Mouse (Mus musculus): Measurements from ENCODE around the gene Sult6b1.

The Sult6b1 gene

DNA sequence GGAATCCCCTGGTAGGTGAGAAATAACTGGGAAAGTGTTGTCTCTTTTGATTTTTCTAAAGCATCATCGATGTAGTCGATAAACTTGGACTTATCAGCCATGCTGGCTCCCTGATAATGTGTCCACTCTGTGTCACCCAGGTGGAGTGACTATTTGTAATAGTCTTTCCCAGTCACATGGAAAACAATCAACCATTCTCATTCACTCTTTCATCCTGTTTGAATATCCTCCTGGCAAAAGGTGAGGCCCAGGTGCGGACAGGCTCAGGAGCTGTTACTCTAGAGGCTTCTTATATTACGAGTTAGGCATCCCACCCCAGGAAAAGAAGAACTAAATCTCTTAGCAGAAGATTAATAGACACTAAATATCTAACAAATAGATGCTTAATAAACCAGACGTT is at the start of gene Sult6b1:
TSS of gene Sult6b1 (minus strand) at position 101 of the 400 bp plus-strand sequence.
- DNase-seq (ENCODE audit: low read depth, low spot score), result no peak

- no peak for DNase-seq (ENCODE audit: low read depth, low spot score)
Measured at GRCm38 (mm10) chr17:78953240-78953639, 46.4 kb upstream of the Sult6b1 start.

GRCm38 (mm10) chr17:78952070-78952469 is 45.3 kb upstream of the Sult6b1 start:
- no peak for DNase-seq (ENCODE audit: low read depth, low spot score)

DNA sequence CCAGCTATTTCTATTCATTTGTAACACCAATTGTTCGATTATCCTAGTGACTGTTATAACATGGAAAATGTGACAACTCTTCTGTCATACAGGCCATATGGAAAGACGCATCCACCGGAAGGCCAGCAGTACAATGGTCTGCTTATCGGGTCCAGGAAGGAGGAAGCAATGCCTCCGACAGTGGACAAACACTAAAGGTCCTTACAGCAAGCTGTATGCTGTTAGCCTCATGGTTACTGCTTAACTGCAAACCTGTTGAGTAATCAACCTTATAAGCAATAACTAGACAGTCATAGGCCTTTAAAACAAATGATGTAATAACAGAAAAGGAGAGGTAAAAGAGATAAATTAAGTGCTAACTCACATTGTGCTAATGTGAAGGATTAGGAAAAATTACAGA is 44.4 kb upstream of the Sult6b1 start:
- DNase-seq (ENCODE audit: low read depth, low spot score), result no peak

DNA sequence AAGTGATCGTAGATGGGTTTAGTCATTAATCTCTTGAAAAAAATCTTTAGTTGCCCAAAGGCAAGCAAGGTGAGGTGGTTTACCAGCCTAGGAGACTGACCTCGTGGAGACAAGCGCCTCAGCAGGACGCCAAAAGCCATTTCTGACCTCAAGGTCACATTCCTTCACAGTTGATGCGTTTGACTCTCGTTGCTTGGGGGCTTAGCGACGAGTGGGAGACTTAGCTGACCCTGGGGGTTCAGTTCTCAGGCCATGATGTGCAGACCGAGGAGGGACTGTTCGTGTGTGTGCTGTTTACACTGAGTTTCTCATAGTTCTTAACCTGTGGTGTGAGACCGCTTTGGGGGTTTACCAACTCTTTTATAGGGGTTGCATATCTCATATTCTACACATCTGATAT is 35.8 kb upstream of the Sult6b1 start:
- no peak for DNase-seq (ENCODE audit: low read depth, low spot score)

- DNase-seq (ENCODE audit: low read depth, low spot score), result no peak
Measured at GRCm38 (mm10) chr17:78938927-78939326, 32.1 kb upstream of the Sult6b1 start.

- no peak for DNase-seq (ENCODE audit: low read depth, low spot score)
Measured at GRCm38 (mm10) chr17:78937229-78937853, 30.5 kb upstream of the Sult6b1 start.

DNA sequence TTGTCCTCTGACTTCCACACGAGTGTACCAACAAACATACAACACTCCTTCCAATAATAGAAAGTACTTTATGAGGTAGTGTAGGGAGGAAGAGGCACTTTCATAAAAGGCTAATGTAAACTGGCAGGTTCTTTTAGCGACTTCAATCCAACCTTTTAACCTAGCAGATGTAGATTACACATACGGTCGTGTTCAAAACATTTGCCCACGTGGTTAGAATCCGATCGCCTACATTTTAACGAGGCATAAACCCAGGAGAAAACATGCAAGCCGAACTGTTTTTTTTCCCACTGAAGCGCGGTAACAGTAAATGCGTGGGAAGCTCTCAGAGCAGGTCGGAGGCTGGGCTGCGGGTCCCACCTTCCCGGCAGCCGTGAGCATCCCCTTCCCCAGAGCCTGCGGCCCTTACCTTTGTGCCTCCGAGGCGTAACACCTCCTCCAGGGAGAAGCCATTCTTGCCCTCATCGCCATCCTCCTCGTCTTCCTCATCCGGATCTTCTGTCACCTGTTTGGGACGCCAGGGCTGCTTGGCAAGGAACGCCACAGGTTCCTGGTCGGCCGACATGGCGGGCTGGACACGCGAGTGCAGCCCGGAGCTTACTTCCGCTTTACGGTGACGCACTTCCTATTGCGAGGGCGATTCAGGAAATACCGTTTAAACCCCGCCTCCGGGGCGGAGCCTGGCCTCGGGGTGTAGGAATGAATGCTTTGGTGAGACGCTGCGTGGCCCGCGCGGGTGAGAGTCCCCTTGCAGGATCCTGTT is 29.9 kb upstream of the Sult6b1 start, which contains the start of the genes Cebpz and Ndufaf7:
TSS of gene Cebpz (minus strand) at position 601 of the 763 bp plus-strand sequence.
TSS of gene Ndufaf7 (plus strand) at position 671 of the 763 bp plus-strand sequence.
- peak; percentile 98 for DNase-seq (ENCODE audit: low read depth, low spot score)

- no peak for DNase-seq (ENCODE audit: low read depth, low spot score)
Measured at GRCm38 (mm10) chr17:78935857-78936256, 29.1 kb upstream of the Sult6b1 start.

- DNase-seq (ENCODE audit: low read depth, low spot score), result no peak
Measured at GRCm38 (mm10) chr17:78917696-78918095, 10.9 kb upstream of the Sult6b1 start.

DNA sequence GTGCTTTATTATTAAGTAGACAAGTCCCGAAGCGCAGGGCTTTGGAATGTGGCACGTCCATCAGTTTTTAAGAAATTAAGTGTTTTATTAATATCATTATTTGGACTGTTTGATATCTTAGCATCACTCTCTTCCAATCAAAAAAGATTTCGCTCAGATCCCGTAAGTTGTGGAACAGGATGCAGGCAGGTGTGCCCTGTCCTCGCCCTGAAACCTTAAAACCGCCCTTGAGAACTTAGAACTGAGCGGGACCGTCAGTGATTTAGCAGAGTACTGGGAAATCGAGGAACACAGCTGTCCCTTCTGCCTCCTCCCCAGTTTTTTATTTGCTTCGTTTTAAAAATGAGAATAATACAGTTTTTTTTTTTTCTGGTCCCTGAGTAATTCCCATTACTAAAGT is 10.1 kb upstream of the Sult6b1 start:
- DNase-seq (ENCODE audit: low read depth, low spot score), result no peak

DNA sequence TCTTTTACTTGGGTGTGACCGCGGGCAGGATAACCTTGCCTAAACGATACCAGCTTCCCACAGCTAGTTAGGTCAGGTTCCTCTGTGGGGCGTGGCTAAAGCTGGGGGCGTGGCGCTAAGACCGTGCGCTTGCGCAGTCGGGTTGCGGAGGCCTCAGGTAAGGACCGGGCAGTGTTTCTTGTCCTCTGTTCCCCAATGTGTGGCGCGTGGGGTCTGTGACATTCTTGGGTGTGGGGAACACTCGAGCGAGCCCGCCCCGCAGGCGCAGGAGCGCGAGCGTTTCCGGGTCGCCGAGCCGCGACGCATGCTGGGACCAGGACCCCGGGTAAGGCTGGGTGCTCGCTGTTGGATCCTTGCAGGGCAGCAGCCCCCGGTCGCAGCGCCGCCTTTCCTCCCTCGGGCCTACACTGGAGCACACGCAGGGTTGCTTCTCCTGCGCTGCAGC is 9.6 kb upstream of the Sult6b1 start, which contains the start of gene Cebpzos:
TSS of gene Cebpzos (plus strand) at position 132 of the 445 bp plus-strand sequence.
- DNase-seq (ENCODE audit: low read depth, low spot score), result peak; percentile 80

DNA sequence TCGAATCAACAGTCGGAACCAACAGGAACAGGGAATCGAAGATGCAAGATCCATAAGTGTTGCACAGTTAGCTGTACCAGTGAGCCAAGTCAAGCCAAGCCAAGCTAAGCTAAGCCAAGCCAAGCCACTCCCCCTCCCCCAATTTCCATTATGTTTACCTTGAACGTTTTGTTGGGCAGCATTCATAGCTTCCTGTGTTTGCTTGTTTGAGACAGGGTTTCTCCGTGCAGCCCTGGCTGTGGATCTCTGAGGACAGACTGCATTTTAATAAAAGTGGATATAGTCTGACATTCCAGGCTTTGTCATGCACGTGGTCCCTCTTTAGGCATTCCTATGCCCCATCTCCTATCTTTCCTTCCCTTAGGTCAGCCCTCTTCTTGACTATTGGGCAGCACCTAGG is 9.0 kb upstream of the Sult6b1 start:
- no peak for DNase-seq (ENCODE audit: low read depth, low spot score)

DNA sequence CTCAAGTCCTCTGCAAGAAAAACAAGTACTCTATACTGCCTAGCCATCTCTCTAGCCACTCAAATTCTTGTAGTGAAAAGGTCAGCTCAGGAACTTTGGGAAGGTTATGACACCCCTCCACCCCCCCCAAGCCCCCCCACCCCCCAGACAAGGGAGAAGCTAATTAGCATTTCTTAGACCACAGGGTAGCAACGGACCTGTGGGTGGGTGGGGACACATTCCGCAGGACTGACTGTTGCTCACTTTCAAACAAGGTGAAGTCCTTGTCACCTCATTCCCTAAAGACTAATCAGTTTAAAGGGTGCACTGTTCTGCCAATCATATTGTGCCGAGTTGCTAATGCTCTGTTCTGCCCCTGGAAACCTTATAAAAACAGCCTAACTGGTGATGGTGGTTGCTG is 7.1 kb upstream of the Sult6b1 start:
- no peak for DNase-seq (ENCODE audit: low read depth, low spot score)

DNA sequence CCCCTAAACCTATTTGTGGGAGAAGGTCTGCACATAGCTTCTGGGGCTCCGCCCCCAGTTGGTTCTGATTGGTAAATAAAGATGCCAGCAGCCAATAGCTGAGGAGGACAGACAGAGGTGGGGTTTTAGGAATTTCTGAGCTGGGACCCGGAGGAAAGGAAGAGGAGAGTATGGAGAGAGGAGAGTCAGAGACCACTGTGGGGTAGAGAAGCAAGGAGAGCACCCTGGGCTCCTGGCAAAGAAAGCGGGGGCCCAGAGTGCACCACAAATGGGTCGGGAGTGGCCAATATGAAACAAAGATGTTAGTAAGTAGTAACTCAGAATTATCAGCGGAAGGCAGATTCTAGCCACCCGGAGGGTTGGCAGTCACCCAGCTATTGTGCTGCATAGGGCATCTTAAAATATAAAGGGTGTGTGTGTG is 6.1 kb upstream of the Sult6b1 start:
- no peak for DNase-seq (ENCODE audit: low read depth, low spot score)

GRCm38 (mm10) chr17:78909374-78909773 is 2.6 kb upstream of the Sult6b1 start:
- no peak for DNase-seq (ENCODE audit: low read depth, low spot score)

DNA sequence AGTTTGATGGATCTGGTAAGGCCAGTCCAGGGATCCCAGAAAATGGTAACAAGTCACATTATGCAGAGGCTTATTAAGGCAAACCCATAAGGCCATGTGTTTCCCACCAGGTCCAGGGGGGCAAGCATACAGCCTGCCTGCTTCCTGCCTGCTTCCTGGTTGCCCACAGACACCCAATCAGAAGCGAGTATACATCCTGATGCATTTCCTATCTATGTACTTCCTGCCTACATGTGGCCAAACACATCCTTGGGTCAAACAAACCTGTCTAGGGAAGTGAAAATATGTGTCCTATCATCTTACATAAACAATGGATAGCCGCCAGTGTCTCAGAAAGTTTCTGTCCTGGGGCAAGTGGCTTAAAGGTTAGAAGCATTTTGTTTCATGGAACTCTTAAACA is 3.6 kb downstream of the Sult6b1 start:
- DNase-seq (ENCODE audit: low read depth, low spot score), result no peak

GRCm38 (mm10) chr17:78895394-78895793 is 11.4 kb downstream of the Sult6b1 start:
- no peak for DNase-seq (ENCODE audit: low read depth, low spot score)

GRCm38 (mm10) chr17:78894991-78895390 is 11.8 kb downstream of the Sult6b1 start:
- no peak for DNase-seq (ENCODE audit: low read depth, low spot score)

DNA sequence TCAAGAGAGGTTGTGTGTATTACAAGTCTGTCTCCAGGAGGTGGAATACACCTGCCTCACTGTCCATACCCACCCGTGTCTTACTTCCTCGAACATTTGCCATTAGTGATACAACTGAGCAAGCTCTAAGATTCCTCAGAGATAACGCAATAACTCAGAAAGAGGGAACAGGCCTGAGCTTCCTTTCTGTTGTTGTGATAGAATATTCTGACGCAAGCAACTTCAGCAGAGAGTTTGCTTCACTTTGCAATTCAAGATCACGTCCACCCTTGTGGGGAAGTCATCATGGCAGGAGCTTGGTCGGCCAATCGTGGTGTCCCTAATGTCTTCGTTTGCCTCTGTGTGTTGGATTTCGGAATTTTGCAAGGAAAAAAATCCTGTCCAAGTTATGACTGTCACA is 15.8 kb downstream of the Sult6b1 start:
- DNase-seq (ENCODE audit: low read depth, low spot score), result no peak

GRCm38 (mm10) chr17:78889184-78889583 is 17.6 kb downstream of the Sult6b1 start:
- DNase-seq (ENCODE audit: low read depth, low spot score), result no peak

DNA sequence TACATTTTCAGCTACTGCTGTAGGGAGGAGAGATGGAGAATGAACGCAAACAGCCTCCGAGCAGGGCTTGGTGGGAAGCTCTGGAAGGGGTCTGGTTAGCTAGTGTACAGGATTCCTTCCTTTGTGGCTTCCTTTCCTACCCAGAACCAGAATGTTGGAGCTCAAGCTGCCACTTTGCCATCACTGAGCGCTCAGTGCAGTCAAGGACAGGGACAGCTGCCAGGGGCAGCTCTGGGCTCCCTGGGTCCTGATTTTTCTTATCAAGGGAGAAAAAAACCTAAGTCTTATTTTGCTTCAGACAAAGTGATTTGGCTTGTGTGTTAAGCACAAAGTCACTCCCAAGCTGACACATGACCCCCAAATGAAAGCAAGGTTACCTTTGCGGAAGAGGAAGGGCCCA is 18.2 kb downstream of the Sult6b1 start:
- no peak for DNase-seq (ENCODE audit: low read depth, low spot score)

Measured in embryo, embryonic 11.5 days (tissue).